Mouse (Mus musculus) spleen, adult 12 weeks (tissue): ENCODE measurements at regions not wholly inside any gene's neighbourhood (a gene's known extent, or its start where the extent isn't known, plus 50 kb on each side); places are given as distances from the start of the nearest gene placed in this dataset.

ENCODE experiments used
- DNase-seq: peaks from one replicate; pipeline ENCODE4 v3.0.0; 2022; ENCODE audit warnings: low spot score

GRCm38 (mm10) chr6:145310601-145311000 is 60.6 kb upstream of the Kras start:
- no peak for DNase-seq

DNA sequence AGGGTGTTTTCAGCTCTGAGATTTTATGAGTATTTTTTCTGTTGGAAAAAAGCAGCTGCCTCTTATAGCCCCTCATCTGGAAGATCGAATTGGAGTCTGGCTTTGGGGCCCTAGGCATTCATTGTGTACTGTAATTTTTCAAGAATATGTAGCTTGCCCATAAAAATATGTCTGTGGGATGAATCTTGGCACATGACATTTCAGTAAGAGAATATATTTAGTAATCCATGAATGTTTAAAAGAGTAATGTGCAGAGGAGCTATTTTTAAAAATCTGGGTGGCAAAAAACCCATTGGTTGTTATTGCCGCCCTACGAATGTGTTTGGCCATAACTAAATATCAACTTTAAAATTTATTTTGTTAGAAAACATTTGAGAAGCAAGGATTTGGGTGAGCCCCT is 59.0 kb upstream of the Kras start:
- DNase-seq, result no peak

DNA sequence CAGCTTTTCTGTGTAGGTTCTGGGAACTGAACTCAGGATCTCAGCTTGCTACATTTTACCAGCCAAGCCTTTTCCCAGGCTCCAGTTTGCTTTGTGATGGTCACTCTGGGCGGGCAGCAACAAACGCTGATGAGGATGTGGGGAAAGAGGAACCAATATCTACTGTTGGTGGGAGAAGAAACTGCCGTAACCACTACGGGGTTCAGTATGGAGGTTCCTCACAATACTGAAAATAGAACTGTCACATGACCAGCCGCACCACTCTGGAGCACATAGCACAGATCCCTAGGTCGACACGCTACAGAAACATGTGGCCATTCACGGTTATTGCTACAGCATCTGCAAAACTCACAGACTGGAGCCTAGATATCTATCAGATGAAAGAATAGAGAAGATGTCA is 57.2 kb upstream of the Kras start:
- peak; percentile 25 for DNase-seq

DNA sequence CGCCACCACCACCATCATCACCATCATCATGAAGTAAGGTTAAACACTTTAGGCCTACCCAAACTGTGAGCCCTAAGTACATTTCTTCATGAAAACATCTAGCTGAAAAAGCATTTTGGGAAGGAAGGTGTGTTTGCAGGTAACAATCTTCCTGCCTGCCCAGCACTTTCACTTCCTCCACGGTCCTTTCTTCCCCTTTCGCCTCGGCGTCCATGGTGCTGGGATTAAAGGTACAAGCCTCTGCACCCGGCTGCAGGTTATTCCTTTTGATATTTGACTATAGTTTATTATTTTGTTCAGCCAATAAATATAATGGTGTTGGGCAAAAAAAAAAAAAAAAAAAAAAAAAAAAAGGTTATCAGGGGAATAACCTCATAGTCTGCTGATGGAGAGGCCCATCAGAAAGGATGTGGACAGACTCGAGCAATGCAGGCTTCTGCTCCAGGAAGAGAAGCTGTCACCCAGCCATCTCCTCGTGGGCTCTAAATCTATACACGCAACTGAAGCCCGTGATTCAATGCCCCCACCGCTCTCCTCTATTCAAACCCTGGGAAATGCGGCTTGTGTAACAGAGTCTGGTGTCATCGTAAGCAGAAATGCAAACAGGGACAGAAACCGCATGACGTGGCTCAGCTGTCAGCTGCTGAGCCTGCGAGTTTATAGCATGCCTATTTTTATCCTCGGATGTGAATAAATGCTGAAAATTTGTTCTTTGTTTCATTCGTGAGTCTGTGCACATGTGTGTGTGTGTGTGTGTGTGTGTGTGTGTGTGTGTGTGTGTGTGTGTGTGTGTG is 56.5 kb upstream of the Kras start:
- DNase-seq, result peak; percentile 31

DNA sequence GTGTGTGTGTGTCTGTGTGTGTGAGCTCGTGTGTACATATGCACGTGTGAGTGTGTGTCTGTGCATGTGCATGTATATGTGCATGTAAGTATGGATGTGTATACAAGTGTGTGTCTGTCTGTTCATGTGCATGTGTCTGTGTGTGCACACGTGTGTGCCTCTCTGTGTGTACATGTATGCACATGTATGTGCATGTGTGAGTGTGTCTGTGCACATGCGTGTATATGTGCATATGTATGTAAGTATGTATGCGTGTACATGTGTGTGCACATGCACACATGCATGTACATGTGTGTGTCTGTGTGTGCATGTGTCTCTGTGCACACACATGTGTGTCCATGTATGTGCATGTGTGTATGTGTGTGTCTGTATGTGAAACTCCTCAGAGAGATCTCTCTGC is 55.6 kb upstream of the Kras start:
- no peak for DNase-seq

DNA sequence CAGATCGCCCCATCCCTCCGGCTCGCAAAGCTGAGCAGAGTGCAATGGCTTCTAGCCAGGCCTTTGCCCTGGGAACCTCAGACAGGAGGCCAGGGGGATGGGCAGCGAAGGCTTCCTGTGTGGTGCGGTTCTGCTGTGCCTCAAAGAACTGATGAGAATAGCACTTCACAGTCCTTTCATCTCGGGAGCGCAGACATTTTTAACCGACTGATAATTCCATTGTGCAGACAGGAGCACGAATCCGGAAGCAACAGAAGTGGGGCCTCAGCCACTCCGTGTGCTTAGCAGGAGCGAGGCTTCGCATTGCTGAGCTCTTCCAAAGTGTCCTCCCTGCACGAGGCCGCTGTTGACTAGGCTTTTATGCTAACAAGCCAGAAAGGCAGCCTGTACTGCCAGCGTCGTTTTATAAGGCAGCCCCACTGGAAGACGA is 53.6 kb upstream of the Kras start:
- DNase-seq, result peak; percentile 36

DNA sequence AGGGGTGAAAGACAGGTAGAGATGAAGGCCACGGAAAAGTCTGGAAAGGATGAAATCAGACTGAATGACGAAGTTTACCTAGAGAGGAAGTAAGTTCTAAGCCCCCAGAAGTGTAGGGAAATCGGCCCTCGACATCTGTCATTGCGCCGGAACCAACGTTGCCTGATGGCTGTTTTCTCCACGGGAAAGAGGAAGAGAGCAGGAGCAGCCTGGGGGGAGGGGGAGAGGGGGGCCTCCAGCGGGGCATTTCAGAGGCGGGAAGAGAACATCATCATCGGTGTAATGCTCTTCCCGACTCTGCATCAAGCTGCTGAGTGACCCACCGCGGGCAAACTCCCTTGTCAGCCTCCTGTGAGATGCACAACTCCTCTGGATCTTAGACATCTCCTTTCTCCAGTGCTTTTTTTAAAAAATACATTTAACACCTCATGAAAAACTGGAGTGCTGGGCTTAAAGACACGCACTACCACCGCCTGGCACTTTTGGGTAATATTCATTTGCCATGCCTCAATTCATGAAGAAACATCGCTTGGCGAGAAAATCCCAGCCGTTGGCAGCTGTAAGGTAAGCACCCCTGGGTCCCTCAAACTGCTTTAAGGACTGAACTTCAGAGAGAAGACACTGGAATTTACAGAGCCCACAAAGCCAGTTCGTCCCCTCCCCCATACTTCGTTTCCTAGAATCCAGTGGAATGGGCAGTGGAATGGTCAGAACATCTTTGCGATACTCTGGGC is 53.0 kb upstream of the Kras start:
- no peak for DNase-seq

GRCm38 (mm10) chr6:145302105-145302504 is 52.1 kb upstream of the Kras start:
- no peak for DNase-seq

DNA sequence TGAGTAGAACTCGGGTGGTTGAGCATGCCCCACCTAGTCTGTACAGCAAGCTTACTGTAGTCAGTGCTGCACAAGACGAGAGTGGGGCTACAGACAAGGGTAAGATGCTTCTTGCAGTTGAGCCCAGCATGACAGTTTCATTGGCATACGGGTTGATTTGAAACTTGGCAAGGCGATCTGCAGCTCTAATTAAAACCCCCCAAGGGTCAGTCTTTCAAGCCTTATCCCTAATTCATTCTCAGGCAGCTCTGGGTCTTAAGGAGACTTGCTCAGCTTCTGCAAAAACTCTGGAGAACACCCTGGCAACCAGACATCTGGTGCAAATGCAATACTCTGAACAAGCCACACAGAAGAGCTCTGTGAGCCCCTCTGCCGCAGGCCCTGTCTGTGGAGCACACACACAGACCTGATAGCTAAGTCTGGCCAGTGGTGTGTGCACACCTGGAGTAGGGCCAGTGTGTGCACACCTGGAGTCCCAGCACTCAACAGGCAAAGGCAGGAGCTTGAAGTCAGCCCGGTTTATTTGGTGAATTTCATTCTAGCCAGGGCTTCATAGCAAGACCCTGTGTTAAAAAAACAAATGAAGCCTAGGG is 50.3 kb upstream of the Kras start:
- no peak for DNase-seq
